Mouse (Mus musculus) left cerebral cortex, postnatal 14 days (tissue): ENCODE measurements around the gene Zpbp. TPM values are rescaled to one million over a fixed set of nuclear protein-coding genes. Genes with fewer than 3 reads are reported as not detected.

Experiments used
- total RNA-seq, 2 experiments: library from RNA; stranded (reverse); gene quantifications; 2 replicates each; pipeline ENCODE4 v1.2.3; 2021

Gene Zpbp
- total RNA-seq, 2 experiments from 2014 or later, result 1.2 to 1.4 TPM

Other genes starting within 250 kb of the Zpbp start
- gene Spata48, start 314 bp downstream of the Zpbp start, total RNA-seq, result 1 to 10 TPM in 1 of 2 experiments, under 1 TPM in 1; 0.37 to 2.7 TPM
- not detected for gene 4930512M02Rik, start 165.4 kb upstream of the Zpbp start, total RNA-seq
- 1 to 10 TPM; 3.4 to 4.0 TPM for gene Ikzf1, start 222.6 kb upstream of the Zpbp start, total RNA-seq